In the genomic region with DNA sequence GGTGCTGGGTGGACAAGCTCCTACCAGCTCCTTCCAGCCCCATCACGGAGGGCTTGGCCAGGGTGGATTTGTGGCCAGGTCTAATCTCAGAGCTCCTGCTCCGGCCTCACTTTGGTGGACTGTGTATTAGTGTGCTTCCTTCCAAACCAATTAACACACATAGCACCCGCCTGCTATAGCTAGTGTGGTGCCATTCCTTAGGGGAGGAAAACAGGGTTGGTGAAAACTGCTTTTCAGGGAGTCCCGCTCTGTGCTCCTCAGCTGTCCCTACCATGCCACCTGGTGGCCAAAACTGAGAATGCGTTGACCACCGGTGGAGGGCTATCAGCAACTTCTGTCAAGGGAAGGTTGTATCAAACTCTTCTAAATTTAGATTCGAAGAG, we compare ENCODE assay signal across 8 mouse cellular contexts. TPM values are rescaled to one million over a fixed set of nuclear protein-coding genes. Genes with fewer than 3 reads are reported as not detected.
DNase-seq lines count a peak whose midpoint lies in the region; ATAC-seq and TF ChIP-seq lines count a peak whose summit lies in the region.

No protein-coding gene starts in this region.

- H3K4me1 ChIP-seq in heart, embryonic 12.5 days (replicated peaks) = peaks cover 21% of the 10 kb centered on the region
- H3K4me1 ChIP-seq in kidney, embryonic 14.5 days (ENCODE audit: control insufficient read depth, insufficient read depth, low read length) = no peaks in the 10 kb centered on the region
- H3K4me1 ChIP-seq in liver, adult 2 months (ENCODE audit: control insufficient read depth, insufficient read depth, low read length) = no peaks in the 10 kb centered on the region

- 21% methylated on average over 7 of the region's 7 CpGs for WGBS in heart, embryonic 12.5 days
- WGBS in kidney, embryonic 14.5 days = 31% methylated on average over 7 of the region's 7 CpGs
- 40% methylated on average over 7 of the region's 7 CpGs for WGBS in liver, adult 2 months

- peak overlapping the region; percentile 72 for H3K27ac ChIP-seq in heart, embryonic 12.5 days (ENCODE audit: poor library complexity, severe bottlenecking)
- no peak overlapping the region for H3K27ac ChIP-seq in kidney, embryonic 14.5 days (ENCODE audit: low read depth, low read length)
- H3K27ac ChIP-seq in liver, adult 2 months (replicated peaks; ENCODE audit: insufficient read depth, low read depth, low read length) = no peak overlapping the region

- peak; percentile 57 for DNase-seq in CD4-positive helper T cell, adult 2 months (ENCODE audit: low read depth, low spot score)
- DNase-seq in brain, adult 2 months (ENCODE audit: low read depth, low spot score) = peak; percentile 82
- DNase-seq in liver, adult 2 months (ENCODE audit: extremely low read depth, low read depth, low spot score) = no peak
- DNase-seq in spleen, postnatal 36 days (ENCODE audit: low spot score in 2 of 2) = peak; percentile 45 to 57

- H3K27me3 ChIP-seq in heart, embryonic 12.5 days (replicated peaks) = no peaks in the 10 kb centered on the region
- no peaks in the 10 kb centered on the region for H3K27me3 ChIP-seq in kidney, embryonic 14.5 days (ENCODE audit: control insufficient read depth, insufficient read depth, low read length)
- H3K27me3 ChIP-seq in liver, adult 2 months (ENCODE audit: control insufficient read depth, insufficient read depth, low read length) = no peaks in the 10 kb centered on the region

- H3K9ac ChIP-seq in heart, embryonic 12.5 days = no peak overlapping the region
- no peak overlapping the region for H3K9ac ChIP-seq in kidney, embryonic 14.5 days (ENCODE audit: low read depth, low read length)
- no peak overlapping the region for H3K9ac ChIP-seq in liver, adult 2 months (ENCODE audit: low read depth, low read length)

- peak; percentile 71 for ATAC-seq in erythroid progenitor cell, adult 5-6 weeks (replicated peaks; ENCODE audit: low FRiP score, poor library complexity, severe bottlenecking)
- ATAC-seq in heart, embryonic 12.5 days (ENCODE audit: insufficient number of reproducible peaks, low FRiP score) = peak; percentile 68
- peak; percentile 65 for ATAC-seq in kidney, embryonic 14.5 days (ENCODE audit: low FRiP score, low TSS enrichment)
- peak; percentile 42; the same call in 1 of the 2 replicates for ATAC-seq in monocyte, adult 5-6 weeks (replicated peaks; ENCODE audit: insufficient number of reproducible peaks, low FRiP score, low TSS enrichment, poor library complexity, severe bottlenecking)

- no peak for TF ChIP-seq POLR2A in liver, adult 2 months (IDR thresholded peaks at IDR 0.05; ENCODE audit: extremely low read depth, insufficient read depth, low read length)

- peaks cover 6% of the 10 kb centered on the region for H3K36me3 ChIP-seq in heart, embryonic 12.5 days
- peaks cover 20% of the 10 kb centered on the region for H3K36me3 ChIP-seq in kidney, embryonic 14.5 days (ENCODE audit: control insufficient read depth, insufficient read depth, low read length)
- peaks cover 21% of the 10 kb centered on the region for H3K36me3 ChIP-seq in liver, adult 2 months (ENCODE audit: control insufficient read depth, insufficient read depth, low read length)

- H3K9me3 ChIP-seq in heart, embryonic 12.5 days (replicated peaks) = 0 out of 2 replicates have a peak, but pooled peaks cover 5% of the 10 kb centered on the region
- no peaks in the 10 kb centered on the region for H3K9me3 ChIP-seq in kidney, embryonic 14.5 days (ENCODE audit: control insufficient read depth, low read length)

- H3K4me3 ChIP-seq in heart, embryonic 12.5 days = no peak overlapping the region
- H3K4me3 ChIP-seq in kidney, embryonic 14.5 days (ENCODE audit: low read length) = no peak overlapping the region
- H3K4me3 ChIP-seq in liver, adult 2 months (ENCODE audit: insufficient read depth, low read depth, low read length) = no peak overlapping the region

- TF ChIP-seq CTCF in liver, adult 2 months (IDR thresholded peaks at IDR 0.05; ENCODE audit: low read depth, low read length) = peak; percentile 92

- H3K79me2 ChIP-seq in liver, adult 2 months (ENCODE audit: control insufficient read depth, insufficient read depth, low read length) = no peaks in the 10 kb centered on the region

- H3K4me2 ChIP-seq in heart, embryonic 12.5 days = no peak overlapping the region
- H3K4me2 ChIP-seq in kidney, embryonic 14.5 days (replicated peaks; ENCODE audit: low read depth, low read length) = no peak overlapping the region

RNA-seq across cellular contexts. Expression of gene BC051665, which starts 42.1 kb away (rescaled TPM):
- total RNA-seq in erythroid progenitor cell, adult 5-6 weeks (2015; ENCODE audit: low replicate concordance) = not detected in 2 replicates
- not detected in 2 replicates for total RNA-seq in erythroid progenitor cell, adult 5-6 weeks (2017; ENCODE audit: low replicate concordance)
- polyA plus RNA-seq in heart, embryonic 12.5 days (2016; fragmentation: Nextera tagmentation; extraction: Ambion mirVana) = not detected in 2 replicates
- not detected in 2 replicates for polyA plus RNA-seq in kidney, embryonic 14.5 days (2014; fragmentation: Nextera tagmentation; extraction: Ambion mirVana)
- not detected in 2 replicates for total RNA-seq in liver, adult 2 months (2014; rRNA removed)
- polyA plus RNA-seq in liver, adult 2 months (2012; rRNA removed) = not detected in 2 replicates
- not detected in 3 replicates for total RNA-seq in monocyte, adult 5-6 weeks (2017)

RNA-seq across cellular contexts. Expression of gene Ctsll3, which starts 58.6 kb away (rescaled TPM):
- not detected in 2 replicates for total RNA-seq in erythroid progenitor cell, adult 5-6 weeks (2015; ENCODE audit: low replicate concordance)
- not detected in 2 replicates for total RNA-seq in erythroid progenitor cell, adult 5-6 weeks (2017; ENCODE audit: low replicate concordance)
- polyA plus RNA-seq in heart, embryonic 12.5 days (2016; fragmentation: Nextera tagmentation; extraction: Ambion mirVana) = not detected in 2 replicates
- polyA plus RNA-seq in kidney, embryonic 14.5 days (2014; fragmentation: Nextera tagmentation; extraction: Ambion mirVana) = not detected in 2 replicates
- total RNA-seq in liver, adult 2 months (2014; rRNA removed) = not detected in 2 replicates
- not detected in 2 replicates for polyA plus RNA-seq in liver, adult 2 months (2012; rRNA removed)
- not detected in 3 replicates for total RNA-seq in monocyte, adult 5-6 weeks (2017)
